Mouse (Mus musculus): Measurements from ENCODE around the gene Slc7a7. TPM values are rescaled to one million over a fixed set of nuclear protein-coding genes. Genes with fewer than 3 reads are reported as not detected.

The Slc7a7 gene
- polyA plus RNA-seq, 1 experiment, result 0.35 TPM

GRCm38 (mm10) chr14:54381816-54382215 is 35.8 kb downstream of the Slc7a7 start:
- H3K27me3 ChIP-seq (ENCODE audit: control insufficient read depth, insufficient read depth, insufficient read length), result no peaks in the 10 kb centered on the region
- H3K36me3 ChIP-seq (ENCODE audit: control insufficient read depth, insufficient read depth), result no peaks in the 10 kb centered on the region
- no peak overlapping the region for H3K4me3 ChIP-seq (ENCODE audit: insufficient read depth, poor library complexity, severe bottlenecking)
- H3K79me2 ChIP-seq (ENCODE audit: control insufficient read depth, insufficient read depth), result no peaks in the 10 kb centered on the region
- H3ac ChIP-seq (ENCODE audit: control insufficient read depth, insufficient read length, low read depth), result no peak overlapping the region
- no peaks in the 10 kb centered on the region for H3K79me3 ChIP-seq (ENCODE audit: low read depth)
- TF ChIP-seq CTCF (IDR thresholded peaks at IDR 0.05; ENCODE audit: control insufficient read depth, insufficient read depth, insufficient read length) (no peak), MYOD1 (IDR thresholded peaks at IDR 0.05; ENCODE audit: control insufficient read depth, insufficient read length, low read depth) (no peak), MAX (IDR thresholded peaks at IDR 0.05) (no peak), USF1 (IDR thresholded peaks at IDR 0.05; ENCODE audit: low read depth) (no peak), CEBPB (IDR thresholded peaks at IDR 0.05; ENCODE audit: low read depth) (no peak), FOSL1 (IDR thresholded peaks at IDR 0.05; ENCODE audit: insufficient read depth, low read length, poor library complexity, severe bottlenecking) (no peak), MYOG (IDR thresholded peaks at IDR 0.05; ENCODE audit: control insufficient read depth, extremely low read depth, insufficient read length) (no peak)

DNA sequence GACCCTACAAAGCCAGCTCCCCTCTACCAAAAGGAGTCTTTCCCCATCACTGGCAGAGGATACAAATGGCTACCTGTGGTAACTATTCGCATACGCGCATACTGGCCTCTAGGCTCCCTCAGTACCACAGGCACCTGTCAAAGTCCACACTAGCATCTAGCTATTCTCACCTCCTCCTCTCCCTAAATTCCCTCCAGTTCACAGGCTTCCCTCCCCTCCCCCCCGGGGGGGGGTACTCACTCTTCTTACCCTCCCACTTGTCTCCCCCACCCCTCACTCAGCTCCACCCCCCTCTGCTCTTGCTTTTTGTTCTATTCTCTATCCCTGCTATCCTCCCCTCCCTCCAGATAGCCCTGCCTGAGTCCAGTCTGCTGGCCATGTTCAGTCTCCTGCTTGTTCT is 37.0 kb downstream of the Slc7a7 start:
- Histone ChIP-seq H3K27me3 (ENCODE audit: control insufficient read depth, insufficient read depth, insufficient read length) (no peaks in the 10 kb centered on the region), H3K79me3 (ENCODE audit: low read depth) (no peaks in the 10 kb centered on the region), H3K79me2 (ENCODE audit: control insufficient read depth, insufficient read depth) (no peaks in the 10 kb centered on the region), H3K36me3 (ENCODE audit: control insufficient read depth, insufficient read depth) (no peaks in the 10 kb centered on the region), H3ac (ENCODE audit: control insufficient read depth, insufficient read length, low read depth) (no peak overlapping the region), H3K4me3 (ENCODE audit: insufficient read depth, poor library complexity, severe bottlenecking) (no peak overlapping the region)
- TF ChIP-seq CEBPB (IDR thresholded peaks at IDR 0.05; ENCODE audit: low read depth) (no peak), MAX (IDR thresholded peaks at IDR 0.05) (no peak), FOSL1 (IDR thresholded peaks at IDR 0.05; ENCODE audit: insufficient read depth, low read length, poor library complexity, severe bottlenecking) (no peak), MYOG (IDR thresholded peaks at IDR 0.05; ENCODE audit: control insufficient read depth, extremely low read depth, insufficient read length) (no peak), USF1 (IDR thresholded peaks at IDR 0.05; ENCODE audit: low read depth) (no peak), MYOD1 (IDR thresholded peaks at IDR 0.05; ENCODE audit: control insufficient read depth, insufficient read length, low read depth) (no peak), CTCF (IDR thresholded peaks at IDR 0.05; ENCODE audit: control insufficient read depth, insufficient read depth, insufficient read length) (no peak)

DNA sequence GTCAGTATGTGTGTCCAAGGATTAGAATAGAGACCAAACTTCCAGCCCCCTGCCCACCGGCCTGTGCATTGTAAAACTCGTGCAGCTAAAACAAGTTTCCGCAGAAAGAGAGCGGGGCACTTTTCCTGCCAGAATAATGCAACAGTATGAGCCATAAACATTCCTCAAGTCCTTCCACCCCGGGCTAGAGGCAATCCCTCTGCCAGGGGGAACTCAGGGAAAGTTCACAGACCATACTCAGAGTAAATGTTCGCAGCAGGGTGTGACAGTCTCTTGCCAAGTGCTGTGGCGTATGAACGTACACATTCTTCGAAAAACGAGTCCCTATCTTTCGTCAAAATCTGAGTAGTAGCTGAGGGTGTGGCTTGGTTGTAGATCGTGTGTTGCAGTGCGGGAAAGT is 38.0 kb downstream of the Slc7a7 start:
- no peak overlapping the region for H3K4me3 ChIP-seq (ENCODE audit: insufficient read depth, poor library complexity, severe bottlenecking)
- no peaks in the 10 kb centered on the region for H3K79me3 ChIP-seq (ENCODE audit: low read depth)
- H3K36me3 ChIP-seq (ENCODE audit: control insufficient read depth, insufficient read depth), result no peaks in the 10 kb centered on the region
- H3K27me3 ChIP-seq (ENCODE audit: control insufficient read depth, insufficient read depth, insufficient read length), result no peaks in the 10 kb centered on the region
- TF ChIP-seq USF1 (IDR thresholded peaks at IDR 0.05; ENCODE audit: low read depth) (no peak), MAX (IDR thresholded peaks at IDR 0.05) (no peak), CEBPB (IDR thresholded peaks at IDR 0.05; ENCODE audit: low read depth) (no peak), MYOG (IDR thresholded peaks at IDR 0.05; ENCODE audit: control insufficient read depth, extremely low read depth, insufficient read length) (no peak), FOSL1 (IDR thresholded peaks at IDR 0.05; ENCODE audit: insufficient read depth, low read length, poor library complexity, severe bottlenecking) (no peak), CTCF (IDR thresholded peaks at IDR 0.05; ENCODE audit: control insufficient read depth, insufficient read depth, insufficient read length) (no peak), MYOD1 (IDR thresholded peaks at IDR 0.05; ENCODE audit: control insufficient read depth, insufficient read length, low read depth) (no peak)
- no peak overlapping the region for H3ac ChIP-seq (ENCODE audit: control insufficient read depth, insufficient read length, low read depth)
- no peaks in the 10 kb centered on the region for H3K79me2 ChIP-seq (ENCODE audit: control insufficient read depth, insufficient read depth)

DNA sequence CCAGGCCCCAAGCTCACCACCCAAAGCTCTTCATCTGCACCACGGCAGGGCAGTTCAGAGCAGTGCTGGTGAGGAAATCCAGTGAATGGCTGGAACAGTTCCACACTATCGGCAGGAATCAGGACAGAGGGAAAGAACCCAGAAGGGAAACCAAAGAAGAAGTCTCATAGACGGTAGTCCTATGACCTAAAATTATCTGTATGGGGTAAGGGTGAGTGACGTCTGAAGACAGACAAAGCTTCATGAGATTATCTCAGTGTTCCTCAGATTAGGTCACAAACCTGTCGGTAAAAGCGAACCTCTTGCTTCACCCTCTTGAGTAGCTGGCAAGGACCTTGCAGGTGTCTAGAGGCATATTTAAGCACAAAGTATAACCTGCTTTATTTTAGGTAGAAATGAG is 40.4 kb downstream of the Slc7a7 start:
- H3ac ChIP-seq (ENCODE audit: control insufficient read depth, insufficient read length, low read depth), result no peak overlapping the region
- H3K79me2 ChIP-seq (ENCODE audit: control insufficient read depth, insufficient read depth), result no peaks in the 10 kb centered on the region
- no peaks in the 10 kb centered on the region for H3K36me3 ChIP-seq (ENCODE audit: control insufficient read depth, insufficient read depth)
- TF ChIP-seq CTCF (IDR thresholded peaks at IDR 0.05; ENCODE audit: control insufficient read depth, insufficient read depth, insufficient read length) (no peak), USF1 (IDR thresholded peaks at IDR 0.05; ENCODE audit: low read depth) (no peak)
- H3K79me3 ChIP-seq (ENCODE audit: low read depth), result no peaks in the 10 kb centered on the region
- H3K27me3 ChIP-seq (ENCODE audit: control insufficient read depth, insufficient read depth, insufficient read length), result no peaks in the 10 kb centered on the region
- no peak overlapping the region for H3K4me3 ChIP-seq (ENCODE audit: insufficient read depth, poor library complexity, severe bottlenecking)

GRCm38 (mm10) chr14:54375916-54376315 is 41.7 kb downstream of the Slc7a7 start:
- H3ac ChIP-seq (ENCODE audit: control insufficient read depth, insufficient read length, low read depth), result no peak overlapping the region
- H3K79me3 ChIP-seq (ENCODE audit: low read depth), result no peaks in the 10 kb centered on the region
- no peaks in the 10 kb centered on the region for H3K79me2 ChIP-seq (ENCODE audit: control insufficient read depth, insufficient read depth)
- no peak overlapping the region for H3K4me3 ChIP-seq (ENCODE audit: insufficient read depth, poor library complexity, severe bottlenecking)
- TF ChIP-seq FOSL1 (IDR thresholded peaks at IDR 0.05; ENCODE audit: insufficient read depth, low read length, poor library complexity, severe bottlenecking) (no peak), CEBPB (IDR thresholded peaks at IDR 0.05; ENCODE audit: low read depth) (no peak), CTCF (IDR thresholded peaks at IDR 0.05; ENCODE audit: control insufficient read depth, insufficient read depth, insufficient read length) (no peak), USF1 (IDR thresholded peaks at IDR 0.05; ENCODE audit: low read depth) (no peak), MYOD1 (IDR thresholded peaks at IDR 0.05; ENCODE audit: control insufficient read depth, insufficient read length, low read depth) (no peak), MAX (IDR thresholded peaks at IDR 0.05) (no peak), MYOG (IDR thresholded peaks at IDR 0.05; ENCODE audit: control insufficient read depth, extremely low read depth, insufficient read length) (no peak)
- H3K27me3 ChIP-seq (ENCODE audit: control insufficient read depth, insufficient read depth, insufficient read length), result no peaks in the 10 kb centered on the region
- H3K36me3 ChIP-seq (ENCODE audit: control insufficient read depth, insufficient read depth), result no peaks in the 10 kb centered on the region

GRCm38 (mm10) chr14:54372923-54373322 is 44.7 kb downstream of the Slc7a7 start:
- Histone ChIP-seq H3K4me3 (ENCODE audit: insufficient read depth, poor library complexity, severe bottlenecking) (no peak overlapping the region), H3K27me3 (ENCODE audit: control insufficient read depth, insufficient read depth, insufficient read length) (no peaks in the 10 kb centered on the region), H3ac (ENCODE audit: control insufficient read depth, insufficient read length, low read depth) (no peak overlapping the region), H3K79me3 (ENCODE audit: low read depth) (no peaks in the 10 kb centered on the region), H3K79me2 (ENCODE audit: control insufficient read depth, insufficient read depth) (no peaks in the 10 kb centered on the region), H3K36me3 (ENCODE audit: control insufficient read depth, insufficient read depth) (peaks cover 20% of the 10 kb centered on the region)
- TF ChIP-seq MYOD1 (IDR thresholded peaks at IDR 0.05; ENCODE audit: control insufficient read depth, insufficient read length, low read depth) (no peak), CEBPB (IDR thresholded peaks at IDR 0.05; ENCODE audit: low read depth) (no peak), MYOG (IDR thresholded peaks at IDR 0.05; ENCODE audit: control insufficient read depth, extremely low read depth, insufficient read length) (no peak), USF1 (IDR thresholded peaks at IDR 0.05; ENCODE audit: low read depth) (no peak), FOSL1 (IDR thresholded peaks at IDR 0.05; ENCODE audit: insufficient read depth, low read length, poor library complexity, severe bottlenecking) (no peak), MAX (IDR thresholded peaks at IDR 0.05) (no peak), CTCF (IDR thresholded peaks at IDR 0.05; ENCODE audit: control insufficient read depth, insufficient read depth, insufficient read length) (no peak)
